Mouse (Mus musculus): ENCODE measurements around the gene Mettl5.

- TF ChIP-seq CTCF (IDR thresholded peaks at IDR 0.05; ENCODE audit: low read depth, low read length) (no peak), POLR2A (IDR thresholded peaks at IDR 0.05; ENCODE audit: insufficient read depth, low read length) (no peak)
Observed at GRCm38 (mm10) chr2:69837244-69837967, 48.0 kb downstream of the Mettl5 start.

All from ES-Bruce4 (cell line).